Mouse (Mus musculus) midbrain, embryonic 13.5 days (tissue): ENCODE measurements around the gene A630073D07Rik. TPM values are rescaled to one million over a fixed set of nuclear protein-coding genes. Genes with fewer than 3 reads are reported as not detected.
"Not testable (repeated sequence)": the region's sequence is repeated elsewhere in the genome, so short reads cannot be mapped to it uniquely, and the experiment has no call there.

ENCODE experiments used
- ATAC-seq: fragments of 200-750 bp; cut with Nextera tagmentation; 2 replicates; pipeline ENCODE4 v1.8.0; 2017; ENCODE audit warnings: mild to moderate bottlenecking, moderate TSS enrichment, moderate library complexity
- H3K27ac ChIP-seq: fragments of 300-500 bp; sonication (generic); 2 replicates; pipeline ENCODE4 v1.5.1; 2015; ENCODE audit warnings: inconsistent platforms, mild to moderate bottlenecking, moderate library complexity
- H3K27me3 ChIP-seq: fragments of 300-500 bp; sonication (generic); 2 replicates; pipeline ENCODE4 v1.6.1; 2015; ENCODE audit warnings: mild to moderate bottlenecking, inconsistent platforms
- H3K36me3 ChIP-seq: fragments of 300-500 bp; sonication (generic); 2 replicates; pipeline ENCODE4 v1.6.1; 2015; ENCODE audit warnings: mild to moderate bottlenecking, inconsistent platforms
- H3K4me1 ChIP-seq: fragments of 300-500 bp; sonication (generic); replicated peaks from 2 replicates; pipeline ENCODE4 v1.6.1; 2015; ENCODE audit warnings: inconsistent platforms
- H3K4me2 ChIP-seq: fragments of 300-500 bp; sonication (generic); replicated peaks from 2 replicates; pipeline ENCODE4 v1.6.1; 2015; ENCODE audit warnings: moderate library complexity, mild to moderate bottlenecking, inconsistent platforms
- H3K4me3 ChIP-seq: fragments of 300-500 bp; sonication (generic); replicated peaks from 2 replicates; pipeline ENCODE4 v1.5.1; 2015; ENCODE audit warnings: mild to moderate bottlenecking, inconsistent platforms
- H3K9ac ChIP-seq: fragments of 300-500 bp; sonication (generic); replicated peaks from 2 replicates; pipeline ENCODE4 v1.6.1; 2015; ENCODE audit warnings: mild to moderate bottlenecking, inconsistent platforms
- H3K9me3 ChIP-seq: fragments of 300-500 bp; sonication (generic); 2 replicates; pipeline ENCODE4 v1.6.1; 2016; ENCODE audit warnings: mild to moderate bottlenecking, inconsistent platforms
- WGBS: fragments of 180-500 bp; shearing (Covaris S2); methylation state at CpG from one replicate; pipeline ENCODE4 v1.1.7; 2015; 5-methylcytosine and 5-hydroxymethylcytosine counted together
- polyA plus RNA-seq: library from polyadenylated mRNA; unstranded; fragments of >200 nt; fragmentation: Nextera tagmentation; extraction: Ambion mirVana; gene quantifications from 2 replicates; pipeline ENCODE4 v1.2.1, GENCODE M21; 2015

The A630073D07Rik gene
- not detected in 2 replicates for polyA plus RNA-seq

DNA sequence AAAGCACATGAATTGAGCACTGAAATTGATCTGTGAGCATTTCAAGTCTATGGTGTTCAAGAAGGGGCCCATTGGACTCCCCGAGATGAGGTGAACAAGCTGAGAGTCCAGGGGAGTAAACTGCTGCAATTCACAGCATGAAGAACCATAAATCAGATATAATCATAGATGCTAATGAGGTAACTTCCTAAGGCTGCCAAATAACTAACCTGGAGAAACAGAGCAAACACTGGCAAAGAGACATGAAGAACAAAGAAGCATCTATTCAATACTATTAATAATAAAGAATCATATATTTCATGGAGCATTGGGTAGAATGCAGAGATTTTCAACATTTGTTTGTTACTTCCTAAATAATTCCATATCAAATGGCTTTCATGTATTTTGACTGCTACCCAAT lies at the start of gene A630073D07Rik:
Gene A630073D07Rik (minus strand): TSS at position 101 of the 400 bp plus-strand sequence.
- Histone ChIP-seq H3K27me3 (no peaks in the 10 kb centered on the region), H3K4me3 (no peak within 1 kb of the TSS), H3K9me3 (no peaks in the 10 kb centered on the region), H3K4me1 (no peaks in the 10 kb centered on the region), H3K27ac (no peak within 1 kb of the TSS), H3K4me2 (no peak within 1 kb of the TSS), H3K36me3 (no peaks in the 10 kb centered on the region), H3K9ac (no peak within 1 kb of the TSS)
- no peak for ATAC-seq
- WGBS = 80% methylated on average over 1 of the region's 1 CpGs

DNA sequence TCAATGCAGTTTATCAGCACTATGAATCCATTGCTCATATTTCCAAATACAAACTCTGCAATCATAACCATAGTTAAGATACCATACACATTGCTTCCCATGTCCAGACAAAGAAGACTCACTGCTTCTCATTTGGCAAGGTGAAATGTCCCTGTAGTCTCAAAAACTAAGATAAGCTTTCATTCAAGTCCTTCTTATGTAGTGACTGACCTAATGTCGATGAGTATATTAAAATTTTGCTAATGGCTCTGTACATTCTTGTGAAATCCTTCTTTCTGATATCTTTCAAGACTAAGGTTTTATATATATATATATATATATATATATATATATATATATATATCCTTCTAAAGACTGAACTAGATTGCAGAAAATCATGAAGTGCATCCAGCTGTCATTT lies 49.6 kb upstream of the A630073D07Rik start, which contains the start of gene Tas2r121:
Gene Tas2r121 (minus strand): TSS at position 101 of the 400 bp plus-strand sequence.
- Histone ChIP-seq H3K4me1 (no peaks in the 10 kb centered on the region), H3K9me3 (no peaks in the 10 kb centered on the region), H3K4me3 (no peak within 1 kb of the TSS), H3K27me3 (no peaks in the 10 kb centered on the region), H3K9ac (no peak within 1 kb of the TSS), H3K27ac (no peak within 1 kb of the TSS), H3K36me3 (no peaks in the 10 kb centered on the region), H3K4me2 (no peak within 1 kb of the TSS)
- 83% methylated on average over 1 of the region's 1 CpGs for WGBS
- ATAC-seq = no peak

DNA sequence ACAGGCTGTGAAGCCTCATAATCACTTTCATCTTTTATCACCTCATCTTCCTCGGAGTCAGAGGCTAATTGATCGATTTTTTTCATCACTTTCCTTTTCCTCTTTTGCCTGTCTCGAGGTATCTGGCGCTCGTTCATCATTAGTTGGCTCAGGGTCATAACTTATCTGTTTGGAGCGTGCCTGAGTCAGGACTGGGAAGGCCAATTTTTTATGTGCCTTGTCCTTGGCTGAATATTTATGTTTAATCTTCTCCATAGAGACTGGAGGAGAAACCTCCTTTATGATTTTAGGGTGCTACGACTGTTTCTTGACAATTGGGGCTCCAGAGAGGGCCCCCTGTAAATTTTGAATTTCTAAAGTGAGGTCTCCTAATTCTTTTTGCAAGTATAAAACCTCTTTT lies 40.3 kb upstream of the A630073D07Rik start:
- H3K9ac ChIP-seq, H3K36me3 ChIP-seq, H3K27me3 ChIP-seq, ATAC-seq, H3K9me3 ChIP-seq, H3K4me2 ChIP-seq, H3K4me3 ChIP-seq, H3K4me1 ChIP-seq, H3K27ac ChIP-seq: not testable (repeated sequence)
- 91% methylated on average over 7 of the region's 7 CpGs for WGBS

DNA sequence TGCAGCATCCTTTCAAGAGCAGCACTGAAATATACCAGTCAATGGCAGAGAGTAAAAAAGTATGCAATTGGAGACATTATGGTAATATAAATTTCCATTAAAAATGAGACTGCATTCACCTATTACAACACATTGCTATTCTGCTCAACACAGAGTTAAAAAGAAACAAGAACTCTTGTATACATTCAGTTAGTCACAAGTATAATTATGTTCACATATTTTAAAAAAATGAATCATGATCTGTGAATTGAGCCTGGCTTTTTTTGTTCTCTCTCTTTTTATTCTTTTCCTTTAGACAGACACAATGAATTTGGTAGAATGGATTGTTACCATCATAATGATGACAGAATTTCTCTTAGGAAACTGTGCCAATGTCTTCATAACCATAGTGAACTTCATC lies 5.3 kb upstream of the A630073D07Rik start, which contains the start of gene Tas2r120:
Gene Tas2r120 (plus strand): TSS at position 301 of the 400 bp plus-strand sequence.
- Histone ChIP-seq H3K9me3 (0 out of 2 replicates have a peak, but pooled peaks cover 3% of the 10 kb centered on the region), H3K36me3 (no peaks in the 10 kb centered on the region), H3K4me3 (no peak within 1 kb of the TSS), H3K4me2 (no peak within 1 kb of the TSS), H3K4me1 (no peaks in the 10 kb centered on the region), H3K27ac (no peak within 1 kb of the TSS), H3K27me3 (no peaks in the 10 kb centered on the region), H3K9ac (no peak within 1 kb of the TSS)
- ATAC-seq = no peak

DNA sequence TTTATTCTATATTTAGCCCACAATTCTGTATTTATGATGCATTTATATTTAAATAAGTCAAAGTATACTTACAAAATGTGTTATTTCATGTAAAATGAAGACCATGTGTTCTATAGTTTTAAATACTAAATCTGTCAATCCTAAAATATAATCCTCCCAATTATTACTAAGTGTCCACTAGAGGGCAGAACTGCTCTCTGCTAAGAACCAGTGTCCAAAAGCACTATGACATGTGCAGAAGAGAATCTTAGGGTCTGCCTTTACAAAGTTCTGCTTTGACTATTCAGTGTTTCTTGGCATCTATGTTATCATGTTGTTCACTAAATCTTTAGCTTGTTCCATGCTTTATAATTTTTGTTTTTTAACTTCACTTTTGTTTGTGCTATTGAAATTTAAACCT lies 1.9 kb downstream of the A630073D07Rik start:
- ATAC-seq = no peak
- no peaks in the 10 kb centered on the region for H3K36me3 ChIP-seq
- no peaks in the 10 kb centered on the region for H3K27me3 ChIP-seq
- no peaks in the 10 kb centered on the region for H3K9me3 ChIP-seq
- H3K4me1 ChIP-seq = no peaks in the 10 kb centered on the region
- H3K4me3 ChIP-seq = no peak overlapping the region
- H3K4me2 ChIP-seq = no peak overlapping the region
- H3K27ac ChIP-seq = no peak overlapping the region
- H3K9ac ChIP-seq = no peak overlapping the region

DNA sequence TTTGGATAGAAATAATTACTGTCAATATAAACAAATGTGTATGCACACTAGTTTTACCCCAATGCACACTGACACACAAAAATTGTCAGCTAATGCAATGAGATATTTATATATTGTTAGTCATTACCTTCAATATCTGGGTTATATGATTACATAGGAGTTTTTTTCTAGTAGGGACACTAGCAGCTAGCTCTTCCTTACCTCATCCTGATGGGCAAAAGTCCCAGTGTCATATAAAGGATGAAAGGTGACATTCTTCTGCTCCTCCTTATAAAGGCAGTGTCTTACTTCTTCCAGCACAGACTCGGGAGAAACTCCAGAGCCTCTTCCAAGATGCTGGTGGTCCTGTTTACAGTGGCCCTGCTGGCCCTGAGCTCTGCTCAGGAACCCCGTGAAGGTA lies 55.7 kb downstream of the A630073D07Rik start, which contains the start of gene Prp2:
Gene Prp2 (plus strand): TSS at position 301 of the 400 bp plus-strand sequence.
- H3K4me1 ChIP-seq, H3K4me3 ChIP-seq, H3K9ac ChIP-seq, H3K4me2 ChIP-seq, H3K27me3 ChIP-seq, H3K9me3 ChIP-seq, H3K27ac ChIP-seq, H3K36me3 ChIP-seq, ATAC-seq: not testable (repeated sequence)
- WGBS = 62% methylated on average over 2 of the region's 2 CpGs

Other genes starting within 250 kb of the A630073D07Rik start
- gene Prh1, start 81.7 kb downstream of the A630073D07Rik start, polyA plus RNA-seq = not detected in 2 replicates
- gene Prp2, start 55.6 kb downstream of the A630073D07Rik start, polyA plus RNA-seq = not detected in 2 replicates
- gene Tas2r120, start 5.4 kb upstream of the A630073D07Rik start, polyA plus RNA-seq = not detected in 2 replicates
- not detected in 2 replicates for gene Tas2r121, start 49.5 kb upstream of the A630073D07Rik start, polyA plus RNA-seq
- not detected in 2 replicates for gene Tas2r122, start 60.4 kb upstream of the A630073D07Rik start, polyA plus RNA-seq
- gene Tas2r115, start 86.5 kb upstream of the A630073D07Rik start, polyA plus RNA-seq = not detected in 2 replicates
- gene Tas2r124, start 103.2 kb upstream of the A630073D07Rik start, polyA plus RNA-seq = not detected in 2 replicates
- gene Tas2r102, start 110.6 kb upstream of the A630073D07Rik start, polyA plus RNA-seq = not detected in 2 replicates
- not detected in 2 replicates for gene Tas2r136, start 126.6 kb upstream of the A630073D07Rik start, polyA plus RNA-seq
- gene Tas2r117, start 151.3 kb upstream of the A630073D07Rik start, polyA plus RNA-seq = not detected in 2 replicates
- not detected in 2 replicates for gene Tas2r123, start 195.6 kb upstream of the A630073D07Rik start, polyA plus RNA-seq
- gene Tas2r116, start 203.9 kb upstream of the A630073D07Rik start, polyA plus RNA-seq = not detected in 2 replicates
- gene Tas2r110, start 216.5 kb upstream of the A630073D07Rik start, polyA plus RNA-seq = not detected in 2 replicates
- not detected in 2 replicates for gene Tas2r113, start 241.5 kb upstream of the A630073D07Rik start, polyA plus RNA-seq